Mouse (Mus musculus) lung, embryonic 14.5 days (tissue): ENCODE results near the gene Pex16. TPM values are rescaled to one million over a fixed set of nuclear protein-coding genes. Genes with fewer than 3 reads are reported as not detected.

Source experiments
- ATAC-seq: fragments of 200-750 bp; cut with Nextera tagmentation; 2 replicates; pipeline ENCODE4 v1.8.0; 2017; ENCODE audit warnings: mild to moderate bottlenecking, moderate TSS enrichment, moderate library complexity; ENCODE audit not compliant: insufficient read depth
- DNase-seq: peaks from one replicate; pipeline ENCODE4 v3.0.0-alpha.2; 2015
- H3K27ac ChIP-seq: fragments of 300-500 bp; sonication (generic); 2 replicates; pipeline ENCODE4 v1.5.1; 2014; ENCODE audit warnings: low read depth, mild to moderate bottlenecking, moderate library complexity
- H3K27me3 ChIP-seq: fragments of 300-500 bp; sonication (generic); 2 replicates; pipeline ENCODE4 v1.6.1; 2014; ENCODE audit warnings: low read length, control low read depth; ENCODE audit not compliant: insufficient read depth
- H3K36me3 ChIP-seq: fragments of 300-500 bp; sonication (generic); 2 replicates; pipeline ENCODE4 v1.6.1; 2014; ENCODE audit warnings: control low read depth; ENCODE audit not compliant: insufficient read depth
- H3K4me1 ChIP-seq: fragments of 300-500 bp; sonication (generic); 2 replicates; pipeline ENCODE4 v1.6.1; 2014; ENCODE audit warnings: antibody characterized with exemption, control low read depth; ENCODE audit not compliant: insufficient read depth
- H3K4me2 ChIP-seq: fragments of 300-500 bp; sonication (generic); 2 replicates; pipeline ENCODE4 v1.6.1; 2014; ENCODE audit warnings: mild to moderate bottlenecking
- H3K4me3 ChIP-seq: fragments of 300-500 bp; sonication (generic); 2 replicates; pipeline ENCODE4 v1.5.1; 2014; ENCODE audit warnings: low read depth, low read length
- H3K9ac ChIP-seq: fragments of 300-500 bp; sonication (generic); 2 replicates; pipeline ENCODE4 v1.6.1; 2014
- H3K9me3 ChIP-seq: fragments of 300-500 bp; sonication (generic); 2 replicates; pipeline ENCODE4 v1.6.1; 2016; ENCODE audit warnings: low read depth, low read length, control low read depth
- CTCF ChIP-seq: IDR thresholded peaks from 2 replicates; pipeline ENCODE4 v1.5.1; 2016; ENCODE audit warnings: antibody characterized with exemption, low read depth
- WGBS: fragments of 180-500 bp; shearing (Covaris S2); extraction: QIAGEN DNeasy Blood & Tissue Kit; methylation state at CpG from one replicate; pipeline ENCODE4 v1.1.7; 2014; 5-methylcytosine and 5-hydroxymethylcytosine counted together
- polyA plus RNA-seq: library from polyadenylated mRNA; unstranded; fragments of >200 nt; fragmentation: Nextera tagmentation; extraction: Ambion mirVana; gene quantifications from 2 replicates; pipeline ENCODE4 v1.2.1, GENCODE M21; 2014

The Pex16 gene
- polyA plus RNA-seq, 1 experiment from 2014 or later = 16.6 TPM

GRCm38 (mm10) chr2:92375788-92376187, 1.3 kb downstream of the Pex16 start:
- Histone ChIP-seq H3K27ac (no peak overlapping the region), H3K4me3 (peak overlapping the region; percentile 67), H3K36me3 (peaks cover 32% of the 10 kb centered on the region), H3K4me2 (peak overlapping the region; percentile 97), H3K9ac (peak overlapping the region; percentile 72), H3K9me3 (no peaks in the 10 kb centered on the region), H3K27me3 (peaks cover 15% of the 10 kb centered on the region), H3K4me1 (peaks cover 13% of the 10 kb centered on the region)
- 12% methylated on average over 10 of the region's 10 CpGs for WGBS
- TF ChIP-seq CTCF = no peak
- no peak for DNase-seq
- no peak for ATAC-seq

GRCm38 (mm10) chr2:92376300-92376699, 1.8 kb downstream of the Pex16 start:
- H3K27ac ChIP-seq = no peak overlapping the region
- peak overlapping the region; percentile 97 for H3K4me2 ChIP-seq
- TF ChIP-seq CTCF = no peak
- H3K9ac ChIP-seq = peak overlapping the region; percentile 72
- DNase-seq (no peak), ATAC-seq (no peak)
- peaks cover 13% of the 10 kb centered on the region; the same call in 1 of the 2 replicates for H3K4me1 ChIP-seq
- peaks cover 37% of the 10 kb centered on the region for H3K36me3 ChIP-seq
- no peaks in the 10 kb centered on the region for H3K9me3 ChIP-seq
- H3K4me3 ChIP-seq = peak overlapping the region; percentile 67
- peaks cover 10% of the 10 kb centered on the region for H3K27me3 ChIP-seq
- 81% methylated on average over 6 of the region's 6 CpGs for whole genome bisulfite sequencing

- 93% methylated on average over 7 of the region's 7 CpGs for WGBS
- peaks cover 45% of the 10 kb centered on the region for H3K36me3 ChIP-seq
Observed at GRCm38 (mm10) chr2:92377320-92377719, 2.8 kb downstream of the Pex16 start.

GRCm38 (mm10) chr2:92379783-92380494, 5.5 kb downstream of the Pex16 start:
- Histone ChIP-seq H3K36me3 (peaks cover 69% of the 10 kb centered on the region), H3K4me3 (no peak overlapping the region), H3K4me2 (no peak overlapping the region), H3K4me1 (0 out of 2 replicates have a peak, but pooled peaks cover 4% of the 10 kb centered on the region), H3K27me3 (no peaks in the 10 kb centered on the region), H3K9ac (no peak overlapping the region), H3K27ac (no peak overlapping the region), H3K9me3 (no peaks in the 10 kb centered on the region)
- no peak for DNase-seq
- TF ChIP-seq CTCF = no peak
- ATAC-seq = no peak
- 75% methylated on average over 17 of the region's 17 CpGs for WGBS

More at GRCm38 (mm10) chr2:92377320-92377719, 2.8 kb downstream of the Pex16 start:
- Histone ChIP-seq H3K4me2 (no peak overlapping the region), H3K4me1 (peaks cover 8% of the 10 kb centered on the region; the same call in 1 of the 2 replicates), H3K4me3 (no peak overlapping the region), H3K9me3 (no peaks in the 10 kb centered on the region), H3K9ac (no peak overlapping the region), H3K27ac (no peak overlapping the region), H3K27me3 (no peaks in the 10 kb centered on the region)
- no peak for ATAC-seq
- TF ChIP-seq CTCF = no peak
- DNase-seq = no peak

- H3K36me3 ChIP-seq = peaks cover 75% of the 10 kb centered on the region
- H3K4me3 ChIP-seq = no peak overlapping the region
- ATAC-seq = no peak
- no peaks in the 10 kb centered on the region for H3K9me3 ChIP-seq
- no peak for TF ChIP-seq CTCF
- no peak for DNase-seq
- H3K4me1 ChIP-seq = 0 out of 2 replicates have a peak, but pooled peaks cover 4% of the 10 kb centered on the region
- no peak overlapping the region for H3K27ac ChIP-seq
- no peaks in the 10 kb centered on the region for H3K27me3 ChIP-seq
- H3K4me2 ChIP-seq = no peak overlapping the region
- H3K9ac ChIP-seq = no peak overlapping the region
- WGBS = 67% methylated on average over 6 of the region's 6 CpGs
Observed at GRCm38 (mm10) chr2:92380495-92381050, 6.1 kb downstream of the Pex16 start.

GRCm38 (mm10) chr2:92381161-92381560, 6.7 kb downstream of the Pex16 start:
- Histone ChIP-seq H3K36me3 (peaks cover 81% of the 10 kb centered on the region), H3K27ac (no peak overlapping the region), H3K4me1 (no peaks in the 10 kb centered on the region), H3K4me3 (no peak overlapping the region), H3K9ac (no peak overlapping the region), H3K27me3 (no peaks in the 10 kb centered on the region), H3K9me3 (no peaks in the 10 kb centered on the region), H3K4me2 (no peak overlapping the region)
- ATAC-seq (no peak), DNase-seq (no peak)
- no peak for TF ChIP-seq CTCF
- WGBS = 67% methylated on average over 5 of the region's 5 CpGs

GRCm38 (mm10) chr2:92381901-92382588, 7.6 kb downstream of the Pex16 start, which contains the start of gene 1700029I15Rik:
TSS of gene 1700029I15Rik (plus strand) at chr2:92382538.
- no peak within 1 kb of the TSS for H3K9ac ChIP-seq
- peaks cover 90% of the 10 kb centered on the region for H3K36me3 ChIP-seq
- ATAC-seq (no peak), DNase-seq (no peak)
- TF ChIP-seq CTCF = no peak
- no peaks in the 10 kb centered on the region for H3K9me3 ChIP-seq
- H3K27me3 ChIP-seq = no peaks in the 10 kb centered on the region
- H3K27ac ChIP-seq = no peak within 1 kb of the TSS
- H3K4me1 ChIP-seq = no peaks in the 10 kb centered on the region
- H3K4me2 ChIP-seq = no peak within 1 kb of the TSS
- 81% methylated on average over 5 of the region's 5 CpGs for WGBS
- H3K4me3 ChIP-seq = no peak within 1 kb of the TSS
